Mouse (Mus musculus) layer of hippocampus, postnatal 36 days (tissue): ENCODE measurements around the gene Gm17689. TPM values are rescaled to one million over a fixed set of nuclear protein-coding genes. Genes with fewer than 3 reads are reported as not detected.

Experiments used
- DNase-seq, 2 experiments: peaks; one replicate each; pipeline ENCODE4 v3.0.0; 2022
- total RNA-seq, 2 experiments: library from RNA; stranded (reverse); gene quantifications; 2 replicates each; pipeline ENCODE4 v1.2.3; 2021

The Gm17689 gene
- not detected for total RNA-seq

DNA sequence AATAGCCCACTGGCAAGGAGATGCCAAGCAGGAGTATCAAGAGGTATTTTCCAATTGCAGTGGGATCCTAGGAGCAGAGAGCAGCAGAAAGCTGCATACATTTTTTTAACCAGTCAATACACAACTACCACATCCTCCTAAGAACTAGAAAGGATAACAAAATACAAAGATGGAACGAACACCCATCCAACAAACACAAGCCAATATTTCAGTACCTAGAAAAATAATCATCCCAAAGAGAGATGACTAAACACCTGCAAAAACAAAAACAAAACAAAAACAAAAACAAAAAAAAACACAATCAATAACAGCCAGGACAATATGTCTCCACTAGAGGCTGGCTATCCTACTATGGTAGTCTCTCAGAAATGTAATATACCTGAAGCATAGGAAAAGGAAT is at the start of gene Gm17689:
Gene Gm17689 (minus strand): TSS at position 101 of the 400 bp plus-strand sequence.
- no peak for DNase-seq

DNA sequence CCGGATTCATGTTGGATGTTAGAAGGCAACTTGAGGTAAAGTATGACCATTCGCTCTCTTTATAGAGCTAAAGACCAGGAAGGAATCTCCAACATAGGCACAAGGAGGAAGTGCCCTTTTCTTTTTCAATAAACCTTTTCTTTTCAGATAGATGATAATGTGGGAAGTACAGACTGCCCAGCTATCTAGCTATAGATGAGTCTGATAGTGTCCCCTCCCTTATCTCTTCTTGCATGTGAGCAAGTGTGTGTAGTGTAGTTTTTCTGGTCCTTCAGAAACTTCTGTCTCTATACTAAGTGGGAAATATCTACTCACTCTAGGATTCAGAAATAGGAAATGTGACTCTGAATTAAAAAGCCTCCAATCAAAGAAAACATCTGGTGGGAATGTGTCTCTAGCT is 40.6 kb downstream of the Gm17689 start, which contains the start of gene Gm5615:
Gene Gm5615 (minus strand): TSS at position 101 of the 400 bp plus-strand sequence.
- DNase-seq = no peak

Other genes with a start within 250 kb of the Gm17689 start
- gene Gm7257, start 150.8 kb downstream of the Gm17689 start, total RNA-seq = not detected
- gene Gm9513, start 107.0 kb downstream of the Gm17689 start, total RNA-seq = not detected
- not detected for gene Gm5615, start 40.7 kb downstream of the Gm17689 start, total RNA-seq
- not detected for gene A630095E13Rik, start 60.7 kb upstream of the Gm17689 start, total RNA-seq
- gene Acrv1, start 110.6 kb upstream of the Gm17689 start, total RNA-seq = not detected
- 1 to 10 TPM; 2.4 to 2.9 TPM for gene Chek1, start 144.4 kb upstream of the Gm17689 start, total RNA-seq
- 10 to 100 TPM; 73.0 to 81.6 TPM for gene Stt3a, start 185.0 kb upstream of the Gm17689 start, total RNA-seq
- gene Ei24, start 214.8 kb upstream of the Gm17689 start, total RNA-seq = 100 to 1,000 TPM in 1 of 2 experiments, 10 to 100 TPM in 1; 90.0 to 100 TPM
- gene Fez1, start 239.2 kb upstream of the Gm17689 start, total RNA-seq = 100 to 1,000 TPM; 287 to 299 TPM